Mouse (Mus musculus) right cerebral cortex, postnatal 4 days (tissue): ENCODE measurements around the gene Krtap2-4.
"Not testable (repeated sequence)": the region's sequence is repeated elsewhere in the genome, so short reads cannot be mapped to it uniquely, and the experiment has no call there.

Experiments used
- DNase-seq: peaks from one replicate; pipeline ENCODE4 v3.0.0-alpha.2; 2022

The Krtap2-4 gene

GRCm38 (mm10) chr11:99614796-99615363 lies at the start of gene Krtap2-4:
Krtap2-4 (minus strand) TSS chr11:99614846.
- no peak for DNase-seq

- DNase-seq: no peak
These were observed 48.2 kb upstream of the Krtap2-4 start for GRCm38 (mm10) chr11:99662802-99663201.

GRCm38 (mm10) chr11:99659256-99659655 lies 44.6 kb upstream of the Krtap2-4 start:
- no peak for DNase-seq

GRCm38 (mm10) chr11:99658467-99659010 lies 43.9 kb upstream of the Krtap2-4 start, which contains the start of gene Gm11563:
Gm11563 (minus strand) TSS chr11:99658960.
- not testable (repeated sequence) for DNase-seq

GRCm38 (mm10) chr11:99657051-99657450 lies 42.4 kb upstream of the Krtap2-4 start:
- no peak for DNase-seq

GRCm38 (mm10) chr11:99650136-99650535 lies 35.5 kb upstream of the Krtap2-4 start, which contains the start of gene Gm11555:
Gm11555 (minus strand) TSS chr11:99650236.
- DNase-seq: no peak

- DNase-seq: no peak
These were observed 31.8 kb upstream of the Krtap2-4 start for GRCm38 (mm10) chr11:99646444-99646843.

- DNase-seq: no peak
These were observed 29.7 kb upstream of the Krtap2-4 start for GRCm38 (mm10) chr11:99644351-99644750.

- DNase-seq: not testable (repeated sequence)
These were observed 29.0 kb upstream of the Krtap2-4 start, which contains the start of gene Krtap4-7 for GRCm38 (mm10) chr11:99643635-99644139. Krtap4-7 (minus strand) TSS chr11:99644089.

GRCm38 (mm10) chr11:99640926-99641325 lies 26.3 kb upstream of the Krtap2-4 start:
- DNase-seq: no peak

- no peak for DNase-seq
These were observed 22.4 kb upstream of the Krtap2-4 start for GRCm38 (mm10) chr11:99637086-99637485.

- no peak for DNase-seq
These were observed 20.0 kb upstream of the Krtap2-4 start, which contains the start of gene Krtap4-2 for GRCm38 (mm10) chr11:99634653-99635134. Krtap4-2 (minus strand) TSS chr11:99635084.

GRCm38 (mm10) chr11:99633293-99633692 lies 18.6 kb upstream of the Krtap2-4 start:
- no peak for DNase-seq

- DNase-seq: no peak
These were observed 16.2 kb upstream of the Krtap2-4 start for GRCm38 (mm10) chr11:99630890-99631289.

- DNase-seq: no peak
These were observed 13.5 kb upstream of the Krtap2-4 start, which contains the start of gene Krtap4-1 for GRCm38 (mm10) chr11:99628138-99628537. Krtap4-1 (minus strand) TSS chr11:99628238.

GRCm38 (mm10) chr11:99620335-99620734 lies 5.7 kb upstream of the Krtap2-4 start, which contains the start of gene Gm11562:
Gm11562 (minus strand) TSS chr11:99620435.
- no peak for DNase-seq

- not testable (repeated sequence) for DNase-seq
These were observed 4.6 kb downstream of the Krtap2-4 start, which contains the start of gene Gm11937 for GRCm38 (mm10) chr11:99610089-99610488. Gm11937 (minus strand) TSS chr11:99610189.

- no peak for DNase-seq
These were observed 5.5 kb downstream of the Krtap2-4 start for GRCm38 (mm10) chr11:99609126-99609525.

- not testable (repeated sequence) for DNase-seq
These were observed 11.4 kb downstream of the Krtap2-4 start, which contains the start of gene Gm11938 for GRCm38 (mm10) chr11:99603208-99603607. Gm11938 (minus strand) TSS chr11:99603308.

- DNase-seq: not testable (repeated sequence)
These were observed 16.9 kb downstream of the Krtap2-4 start, which contains the start of gene Krtap9-3 for GRCm38 (mm10) chr11:99597742-99598141. Krtap9-3 (minus strand) TSS chr11:99598105.

- no peak for DNase-seq
These were observed 23.7 kb downstream of the Krtap2-4 start, which contains the start of gene Krtap1-3 for GRCm38 (mm10) chr11:99590981-99591380. Krtap1-3 (minus strand) TSS chr11:99591339.

- no peak for DNase-seq
These were observed 29.6 kb downstream of the Krtap2-4 start for GRCm38 (mm10) chr11:99585096-99585495.

- DNase-seq: no peak
These were observed 31.4 kb downstream of the Krtap2-4 start, which contains the start of gene Krtap1-4 for GRCm38 (mm10) chr11:99583245-99583704. Krtap1-4 (minus strand) TSS chr11:99583654.
